Mouse (Mus musculus) midbrain, embryonic 13.5 days (tissue): ENCODE measurements around the gene Tnni3k. TPM values are rescaled to one million over a fixed set of nuclear protein-coding genes. Genes with fewer than 3 reads are reported as not detected.
A peak's percentile ranks its signal among the peaks of the same experiment; 100 is the strongest.

Source experiments
- ATAC-seq: fragments of 200-750 bp; cut with Nextera tagmentation; 2 replicates; pipeline ENCODE4 v1.8.0; 2017; ENCODE audit warnings: mild to moderate bottlenecking, moderate TSS enrichment, moderate library complexity
- H3K27ac ChIP-seq: fragments of 300-500 bp; sonication (generic); 2 replicates; pipeline ENCODE4 v1.5.1; 2015; ENCODE audit warnings: inconsistent platforms, mild to moderate bottlenecking, moderate library complexity
- H3K27me3 ChIP-seq: fragments of 300-500 bp; sonication (generic); 2 replicates; pipeline ENCODE4 v1.6.1; 2015; ENCODE audit warnings: mild to moderate bottlenecking, inconsistent platforms
- H3K36me3 ChIP-seq: fragments of 300-500 bp; sonication (generic); 2 replicates; pipeline ENCODE4 v1.6.1; 2015; ENCODE audit warnings: mild to moderate bottlenecking, inconsistent platforms
- H3K4me1 ChIP-seq: fragments of 300-500 bp; sonication (generic); replicated peaks from 2 replicates; pipeline ENCODE4 v1.6.1; 2015; ENCODE audit warnings: inconsistent platforms
- H3K4me2 ChIP-seq: fragments of 300-500 bp; sonication (generic); replicated peaks from 2 replicates; pipeline ENCODE4 v1.6.1; 2015; ENCODE audit warnings: moderate library complexity, mild to moderate bottlenecking, inconsistent platforms
- H3K4me3 ChIP-seq: fragments of 300-500 bp; sonication (generic); replicated peaks from 2 replicates; pipeline ENCODE4 v1.5.1; 2015; ENCODE audit warnings: mild to moderate bottlenecking, inconsistent platforms
- H3K9ac ChIP-seq: fragments of 300-500 bp; sonication (generic); replicated peaks from 2 replicates; pipeline ENCODE4 v1.6.1; 2015; ENCODE audit warnings: mild to moderate bottlenecking, inconsistent platforms
- H3K9me3 ChIP-seq: fragments of 300-500 bp; sonication (generic); 2 replicates; pipeline ENCODE4 v1.6.1; 2016; ENCODE audit warnings: mild to moderate bottlenecking, inconsistent platforms
- WGBS: fragments of 180-500 bp; shearing (Covaris S2); methylation state at CpG from one replicate; pipeline ENCODE4 v1.1.7; 2015; 5-methylcytosine and 5-hydroxymethylcytosine counted together
- polyA plus RNA-seq: library from polyadenylated mRNA; unstranded; fragments of >200 nt; fragmentation: Nextera tagmentation; extraction: Ambion mirVana; gene quantifications from 2 replicates; pipeline ENCODE4 v1.2.1, GENCODE M21; 2015

Tnni3k gene
- polyA plus RNA-seq, 1 experiment from 2014 or later: 0.08 TPM

GRCm38 (mm10) chr3:155039012-155039836 is 16.0 kb downstream of the Tnni3k start:
- no peak overlapping the region for H3K4me2 ChIP-seq
- H3K9ac ChIP-seq: no peak overlapping the region
- H3K4me1 ChIP-seq: no peaks in the 10 kb centered on the region
- no peak overlapping the region for H3K4me3 ChIP-seq
- H3K9me3 ChIP-seq: no peaks in the 10 kb centered on the region
- H3K27ac ChIP-seq: no peak overlapping the region
- no peaks in the 10 kb centered on the region for H3K36me3 ChIP-seq
- 0 out of 2 replicates have a peak, but pooled peaks have one; percentile 17 for ATAC-seq
- 12% methylated on average over 1 of the region's 1 CpGs for WGBS
- no peaks in the 10 kb centered on the region for H3K27me3 ChIP-seq

GRCm38 (mm10) chr3:155034323-155034722 is 20.9 kb downstream of the Tnni3k start:
- 78% methylated on average over 7 of the region's 7 CpGs for WGBS
- no peak overlapping the region for H3K27ac ChIP-seq

GRCm38 (mm10) chr3:155030200-155030599 is 25.0 kb downstream of the Tnni3k start:
- Histone ChIP-seq H3K27me3 (no peaks in the 10 kb centered on the region), H3K4me1 (peaks cover 7% of the 10 kb centered on the region), H3K9ac (no peak overlapping the region), H3K27ac (no peak overlapping the region), H3K4me3 (no peak overlapping the region), H3K4me2 (no peak overlapping the region), H3K36me3 (no peaks in the 10 kb centered on the region), H3K9me3 (no peaks in the 10 kb centered on the region)
- ATAC-seq: no peak
- WGBS: 92% methylated on average over 9 of the region's 9 CpGs

More at GRCm38 (mm10) chr3:155034323-155034722, 20.9 kb downstream of the Tnni3k start:
- no peaks in the 10 kb centered on the region for H3K4me1 ChIP-seq
- no peaks in the 10 kb centered on the region for H3K27me3 ChIP-seq
- no peak overlapping the region for H3K9ac ChIP-seq
- no peak for ATAC-seq
- H3K4me3 ChIP-seq: no peak overlapping the region
- no peaks in the 10 kb centered on the region for H3K9me3 ChIP-seq
- no peaks in the 10 kb centered on the region for H3K36me3 ChIP-seq
- no peak overlapping the region for H3K4me2 ChIP-seq

GRCm38 (mm10) chr3:155002781-155003180 is 52.4 kb downstream of the Tnni3k start:
- Histone ChIP-seq H3K4me2 (no peak overlapping the region), H3K4me3 (no peak overlapping the region), H3K27ac (no peak overlapping the region), H3K4me1 (no peaks in the 10 kb centered on the region), H3K36me3 (no peaks in the 10 kb centered on the region), H3K27me3 (no peaks in the 10 kb centered on the region), H3K9ac (no peak overlapping the region), H3K9me3 (no peaks in the 10 kb centered on the region)
- WGBS: 84% methylated on average over 4 of the region's 4 CpGs
- ATAC-seq: no peak

GRCm38 (mm10) chr3:155001056-155001455 is 54.2 kb downstream of the Tnni3k start:
- Histone ChIP-seq H3K27ac (no peak overlapping the region), H3K36me3 (no peaks in the 10 kb centered on the region), H3K4me2 (no peak overlapping the region), H3K9ac (no peak overlapping the region), H3K4me3 (no peak overlapping the region), H3K9me3 (no peaks in the 10 kb centered on the region), H3K27me3 (no peaks in the 10 kb centered on the region), H3K4me1 (no peaks in the 10 kb centered on the region)
- ATAC-seq: no peak

- Histone ChIP-seq H3K4me1 (no peaks in the 10 kb centered on the region), H3K27me3 (no peaks in the 10 kb centered on the region), H3K9ac (no peak overlapping the region), H3K4me2 (no peak overlapping the region), H3K36me3 (no peaks in the 10 kb centered on the region), H3K4me3 (no peak overlapping the region), H3K27ac (no peak overlapping the region), H3K9me3 (no peaks in the 10 kb centered on the region)
- ATAC-seq: no peak
Observed at GRCm38 (mm10) chr3:154992678-154993077, 62.5 kb downstream of the Tnni3k start.

- Histone ChIP-seq H3K4me3 (no peak overlapping the region), H3K4me1 (no peaks in the 10 kb centered on the region), H3K9me3 (no peaks in the 10 kb centered on the region), H3K27me3 (no peaks in the 10 kb centered on the region), H3K36me3 (no peaks in the 10 kb centered on the region), H3K9ac (no peak overlapping the region), H3K4me2 (no peak overlapping the region), H3K27ac (no peak overlapping the region)
- WGBS: 82% methylated on average over 7 of the region's 7 CpGs
- ATAC-seq: no peak
Observed at GRCm38 (mm10) chr3:154979101-154979500, 76.1 kb downstream of the Tnni3k start.

GRCm38 (mm10) chr3:154971626-154972025 is 83.6 kb downstream of the Tnni3k start:
- ATAC-seq: no peak
- no peak overlapping the region for H3K4me3 ChIP-seq
- H3K9ac ChIP-seq: no peak overlapping the region
- no peak overlapping the region for H3K4me2 ChIP-seq
- H3K9me3 ChIP-seq: no peaks in the 10 kb centered on the region
- 73% methylated on average over 1 of the region's 1 CpGs for WGBS
- no peaks in the 10 kb centered on the region for H3K36me3 ChIP-seq
- peaks cover 8% of the 10 kb centered on the region; the same call in 1 of the 2 replicates for H3K4me1 ChIP-seq
- no peak overlapping the region for H3K27ac ChIP-seq
- H3K27me3 ChIP-seq: no peaks in the 10 kb centered on the region

GRCm38 (mm10) chr3:154970981-154971380 is 84.2 kb downstream of the Tnni3k start:
- 82% methylated on average over 2 of the region's 2 CpGs for WGBS
- no peaks in the 10 kb centered on the region for H3K36me3 ChIP-seq
- no peak overlapping the region for H3K9ac ChIP-seq
- H3K27ac ChIP-seq: no peak overlapping the region
- no peak overlapping the region for H3K4me3 ChIP-seq
- ATAC-seq: no peak
- H3K27me3 ChIP-seq: no peaks in the 10 kb centered on the region
- H3K9me3 ChIP-seq: no peaks in the 10 kb centered on the region
- H3K4me2 ChIP-seq: no peak overlapping the region
- H3K4me1 ChIP-seq: peaks cover 8% of the 10 kb centered on the region; the same call in 1 of the 2 replicates

GRCm38 (mm10) chr3:154961284-154961683 is 93.9 kb downstream of the Tnni3k start:
- Histone ChIP-seq H3K4me1 (peaks cover 8% of the 10 kb centered on the region; the same call in 1 of the 2 replicates), H3K27me3 (no peaks in the 10 kb centered on the region), H3K27ac (peak overlapping the region; percentile 59), H3K4me3 (no peak overlapping the region), H3K36me3 (no peaks in the 10 kb centered on the region), H3K9me3 (no peaks in the 10 kb centered on the region), H3K4me2 (no peak overlapping the region), H3K9ac (no peak overlapping the region)
- ATAC-seq: peak; percentile 88
- WGBS: 62% methylated on average over 3 of the region's 3 CpGs

GRCm38 (mm10) chr3:154953088-154953487 is 102.1 kb downstream of the Tnni3k start:
- H3K4me3 ChIP-seq: no peak overlapping the region
- H3K4me2 ChIP-seq: no peak overlapping the region
- no peaks in the 10 kb centered on the region for H3K9me3 ChIP-seq
- no peak for ATAC-seq
- no peaks in the 10 kb centered on the region for H3K4me1 ChIP-seq
- no peaks in the 10 kb centered on the region for H3K36me3 ChIP-seq
- no peak overlapping the region for H3K9ac ChIP-seq
- 62% methylated on average over 2 of the region's 2 CpGs for WGBS
- no peaks in the 10 kb centered on the region for H3K27me3 ChIP-seq
- H3K27ac ChIP-seq: no peak overlapping the region

- Histone ChIP-seq H3K4me3 (no peak overlapping the region), H3K9me3 (no peaks in the 10 kb centered on the region), H3K27ac (no peak overlapping the region), H3K4me2 (no peak overlapping the region), H3K36me3 (no peaks in the 10 kb centered on the region), H3K27me3 (no peaks in the 10 kb centered on the region), H3K9ac (no peak overlapping the region), H3K4me1 (no peaks in the 10 kb centered on the region)
- WGBS: 79% methylated on average over 2 of the region's 2 CpGs
- no peak for ATAC-seq
Observed at GRCm38 (mm10) chr3:154949551-154949950, 105.7 kb downstream of the Tnni3k start.
